Mouse (Mus musculus): ENCODE results near the gene Antxr1. TPM values are rescaled to one million over a fixed set of nuclear protein-coding genes. Genes with fewer than 3 reads are reported as not detected.
"Not testable (repeated sequence)": the region's sequence is repeated elsewhere in the genome, so short reads cannot be mapped to it uniquely, and the experiment has no call there.

Antxr1 gene
- total and polyA plus RNA-seq, 2 experiments: 0.28 to 0.92 TPM

GRCm38 (mm10) chr6:87100297-87101020 lies 235.2 kb downstream of the Antxr1 start:
- Histone ChIP-seq H3K9ac (ENCODE audit: low read depth, low read length) (no peak overlapping the region), H3K27ac (replicated peaks; ENCODE audit: insufficient read depth, low read depth, low read length) (no peak overlapping the region), H3K4me3 (ENCODE audit: insufficient read depth, low read depth, low read length) (no peak overlapping the region), H3K27me3 (ENCODE audit: control insufficient read depth, insufficient read depth, low read length) (no peaks in the 10 kb centered on the region), H3K4me1 (ENCODE audit: control insufficient read depth, insufficient read depth, low read length) (no peaks in the 10 kb centered on the region), H3K79me2 (ENCODE audit: control insufficient read depth, insufficient read depth, low read length) (no peaks in the 10 kb centered on the region), H3K36me3 (ENCODE audit: control insufficient read depth, insufficient read depth, low read length) (no peaks in the 10 kb centered on the region)
- 91% methylated on average over 9 of the region's 9 CpGs for WGBS
- DNase-seq (ENCODE audit: extremely low read depth, low read depth, low spot score): no peak
- no peak for TF ChIP-seq POLR2A (IDR thresholded peaks at IDR 0.05; ENCODE audit: extremely low read depth, insufficient read depth, low read length)
- TF ChIP-seq CTCF (IDR thresholded peaks at IDR 0.05; ENCODE audit: low read depth, low read length): no peak

- H3K9ac ChIP-seq (ENCODE audit: low read depth, low read length): no peak overlapping the region
- WGBS: 81% methylated on average over 7 of the region's 7 CpGs
These were observed 235.8 kb downstream of the Antxr1 start for GRCm38 (mm10) chr6:87099671-87100296.

GRCm38 (mm10) chr6:87099261-87099660 lies 236.4 kb downstream of the Antxr1 start:
- no peak overlapping the region for H3K27ac ChIP-seq (replicated peaks; ENCODE audit: insufficient read depth, low read depth, low read length)
- H3K4me3 ChIP-seq (ENCODE audit: insufficient read depth, low read depth, low read length): no peak overlapping the region
- no peaks in the 10 kb centered on the region for H3K27me3 ChIP-seq (ENCODE audit: control insufficient read depth, insufficient read depth, low read length)
- H3K79me2 ChIP-seq (ENCODE audit: control insufficient read depth, insufficient read depth, low read length): no peaks in the 10 kb centered on the region
- H3K9ac ChIP-seq (ENCODE audit: low read depth, low read length): no peak overlapping the region
- no peak for TF ChIP-seq CTCF (IDR thresholded peaks at IDR 0.05; ENCODE audit: low read depth, low read length)
- no peak for TF ChIP-seq POLR2A (IDR thresholded peaks at IDR 0.05; ENCODE audit: extremely low read depth, insufficient read depth, low read length)
- H3K36me3 ChIP-seq (ENCODE audit: control insufficient read depth, insufficient read depth, low read length): no peaks in the 10 kb centered on the region
- 33% methylated on average over 3 of the region's 3 CpGs for WGBS
- DNase-seq (ENCODE audit: extremely low read depth, low read depth, low spot score): no peak
- no peaks in the 10 kb centered on the region for H3K4me1 ChIP-seq (ENCODE audit: control insufficient read depth, insufficient read depth, low read length)

More at GRCm38 (mm10) chr6:87099671-87100296, 235.8 kb downstream of the Antxr1 start:
- no peak for DNase-seq (ENCODE audit: extremely low read depth, low read depth, low spot score)
- H3K27me3 ChIP-seq (ENCODE audit: control insufficient read depth, insufficient read depth, low read length): no peaks in the 10 kb centered on the region
- H3K79me2 ChIP-seq (ENCODE audit: control insufficient read depth, insufficient read depth, low read length): no peaks in the 10 kb centered on the region
- H3K27ac ChIP-seq (replicated peaks; ENCODE audit: insufficient read depth, low read depth, low read length): no peak overlapping the region
- H3K4me1 ChIP-seq (ENCODE audit: control insufficient read depth, insufficient read depth, low read length): no peaks in the 10 kb centered on the region
- no peak overlapping the region for H3K4me3 ChIP-seq (ENCODE audit: insufficient read depth, low read depth, low read length)
- no peak for TF ChIP-seq CTCF (IDR thresholded peaks at IDR 0.05; ENCODE audit: low read depth, low read length)
- no peak for TF ChIP-seq POLR2A (IDR thresholded peaks at IDR 0.05; ENCODE audit: extremely low read depth, insufficient read depth, low read length)
- H3K36me3 ChIP-seq (ENCODE audit: control insufficient read depth, insufficient read depth, low read length): no peaks in the 10 kb centered on the region

- not testable (repeated sequence) for H3K27ac ChIP-seq (replicated peaks; ENCODE audit: insufficient read depth, low read depth, low read length); H3K9ac ChIP-seq (ENCODE audit: low read depth, low read length); H3K4me1 ChIP-seq (ENCODE audit: control insufficient read depth, insufficient read depth, low read length); H3K79me2 ChIP-seq (ENCODE audit: control insufficient read depth, insufficient read depth, low read length); H3K4me3 ChIP-seq (ENCODE audit: insufficient read depth, low read depth, low read length); H3K27me3 ChIP-seq (ENCODE audit: control insufficient read depth, insufficient read depth, low read length); DNase-seq (ENCODE audit: extremely low read depth, low read depth, low spot score)
- 94% methylated on average over 8 of the region's 8 CpGs for WGBS
- H3K36me3 ChIP-seq (ENCODE audit: control insufficient read depth, insufficient read depth, low read length): peaks cover 22% of the 10 kb centered on the region
These were observed 242.0 kb downstream of the Antxr1 start for GRCm38 (mm10) chr6:87093631-87094030.

- H3K36me3 ChIP-seq (ENCODE audit: control insufficient read depth, insufficient read depth, low read length): peaks cover 31% of the 10 kb centered on the region
- 94% methylated on average over 5 of the region's 5 CpGs for WGBS
- no peak overlapping the region for H3K4me3 ChIP-seq (ENCODE audit: insufficient read depth, low read depth, low read length)
- DNase-seq (ENCODE audit: extremely low read depth, low read depth, low spot score): no peak
- no peak overlapping the region for H3K9ac ChIP-seq (ENCODE audit: low read depth, low read length)
- no peak overlapping the region for H3K27ac ChIP-seq (replicated peaks; ENCODE audit: insufficient read depth, low read depth, low read length)
- H3K79me2 ChIP-seq (ENCODE audit: control insufficient read depth, insufficient read depth, low read length): no peaks in the 10 kb centered on the region
- no peaks in the 10 kb centered on the region for H3K27me3 ChIP-seq (ENCODE audit: control insufficient read depth, insufficient read depth, low read length)
- TF ChIP-seq POLR2A (IDR thresholded peaks at IDR 0.05; ENCODE audit: extremely low read depth, insufficient read depth, low read length): no peak
- TF ChIP-seq CTCF (IDR thresholded peaks at IDR 0.05; ENCODE audit: low read depth, low read length): no peak
- no peaks in the 10 kb centered on the region for H3K4me1 ChIP-seq (ENCODE audit: control insufficient read depth, insufficient read depth, low read length)
These were observed 243.1 kb downstream of the Antxr1 start for GRCm38 (mm10) chr6:87092476-87092875.

GRCm38 (mm10) chr6:87090877-87091276 lies 244.7 kb downstream of the Antxr1 start:
- Histone ChIP-seq H3K9ac (ENCODE audit: low read depth, low read length) (no peak overlapping the region), H3K27ac (replicated peaks; ENCODE audit: insufficient read depth, low read depth, low read length) (no peak overlapping the region), H3K79me2 (ENCODE audit: control insufficient read depth, insufficient read depth, low read length) (no peaks in the 10 kb centered on the region), H3K36me3 (ENCODE audit: control insufficient read depth, insufficient read depth, low read length) (peaks cover 41% of the 10 kb centered on the region), H3K4me1 (ENCODE audit: control insufficient read depth, insufficient read depth, low read length) (no peaks in the 10 kb centered on the region), H3K4me3 (ENCODE audit: insufficient read depth, low read depth, low read length) (no peak overlapping the region), H3K27me3 (ENCODE audit: control insufficient read depth, insufficient read depth, low read length) (no peaks in the 10 kb centered on the region)
- TF ChIP-seq POLR2A (IDR thresholded peaks at IDR 0.05; ENCODE audit: extremely low read depth, insufficient read depth, low read length) (no peak), CTCF (IDR thresholded peaks at IDR 0.05; ENCODE audit: low read depth, low read length) (no peak)
- no peak for DNase-seq (ENCODE audit: extremely low read depth, low read depth, low spot score)
- 86% methylated on average over 3 of the region's 3 CpGs for WGBS
